ENCODE assay signal across 15 mouse cellular contexts in genomic region chr5:16095345-16095744, GRCm38 (mm10).
DNase-seq lines count a peak whose midpoint lies in the region; ATAC-seq lines count a peak whose summit lies in the region.
"Had no signal": no experiment of that assay in that cellular context is flagged by ENCODE, and none has a peak within 500 bp of the region (broad histone marks: within the 10 kb centered on the region; RNA-seq: fewer than 3 reads in every experiment).

No protein-coding gene starts in this region.

- no peaks in the 10 kb centered on the region for H3K27me3 ChIP-seq in hindbrain, embryonic 16.5 days (replicated peaks; ENCODE audit: control insufficient read depth, insufficient read depth, low read length)
- H3K27me3 ChIP-seq in hindbrain, embryonic 12.5 days: no peaks in the 10 kb centered on the region
- H3K27me3 ChIP-seq in forebrain, embryonic 14.5 days (replicated peaks; ENCODE audit: control insufficient read depth, insufficient read depth, low read length): no peaks in the 10 kb centered on the region
- no peaks in the 10 kb centered on the region for H3K27me3 ChIP-seq in heart, embryonic 11.5 days (ENCODE audit: control insufficient read depth, insufficient read depth, low read length)
- H3K27me3 ChIP-seq: heart, embryonic 13.5 days; megakaryocyte, embryonic 14.5 days had no signal

- H3K9ac ChIP-seq in hindbrain, embryonic 16.5 days (ENCODE audit: low read depth, low read length): no peak overlapping the region
- no peak overlapping the region for H3K9ac ChIP-seq in hindbrain, embryonic 12.5 days
- no peak overlapping the region for H3K9ac ChIP-seq in forebrain, embryonic 14.5 days (ENCODE audit: low read length)
- H3K9ac ChIP-seq in heart, embryonic 11.5 days (ENCODE audit: low read depth, low read length): no peak overlapping the region
- H3K9ac ChIP-seq: heart, embryonic 13.5 days had no signal

- H3K4me3 ChIP-seq in hindbrain, embryonic 16.5 days (ENCODE audit: low read length): no peak overlapping the region
- no peak overlapping the region for H3K4me3 ChIP-seq in hindbrain, embryonic 12.5 days
- H3K4me3 ChIP-seq in forebrain, embryonic 14.5 days (ENCODE audit: low read depth, low read length): no peak overlapping the region
- H3K4me3 ChIP-seq in heart, embryonic 11.5 days (ENCODE audit: low read depth, low read length): no peak overlapping the region
- H3K4me3 ChIP-seq: heart, embryonic 13.5 days; megakaryocyte, embryonic 14.5 days; myocyte had no signal

- WGBS in hindbrain, embryonic 16.5 days: 52% methylated on average over 4 of the region's 4 CpGs
- WGBS in hindbrain, embryonic 12.5 days: 82% methylated on average over 4 of the region's 4 CpGs
- WGBS in forebrain, embryonic 14.5 days: 69% methylated on average over 4 of the region's 4 CpGs
- WGBS in heart, embryonic 11.5 days (ENCODE audit: insufficient replicate concordance): 65% methylated on average over 4 of the region's 4 CpGs

- ATAC-seq in hindbrain, embryonic 16.5 days: peak; percentile 77
- no peak for ATAC-seq in hindbrain, embryonic 12.5 days (ENCODE audit: low FRiP score)
- no peak for ATAC-seq in forebrain, embryonic 14.5 days
- no peak for ATAC-seq in heart, embryonic 11.5 days (replicated peaks; ENCODE audit: insufficient number of reproducible peaks, low FRiP score, low TSS enrichment)
- no peak for ATAC-seq in inflammation-experienced regulatory T-cells, adult 6 months

- no peak overlapping the region for H3K4me2 ChIP-seq in hindbrain, embryonic 16.5 days (ENCODE audit: low read length)
- H3K4me2 ChIP-seq in hindbrain, embryonic 12.5 days (replicated peaks): no peak overlapping the region
- no peak overlapping the region for H3K4me2 ChIP-seq in forebrain, embryonic 14.5 days (ENCODE audit: low read length)
- H3K4me2 ChIP-seq in heart, embryonic 11.5 days: no peak overlapping the region
- H3K4me2 ChIP-seq: heart, embryonic 13.5 days had no signal

- no peaks in the 10 kb centered on the region for H3K4me1 ChIP-seq in hindbrain, embryonic 16.5 days (ENCODE audit: control insufficient read depth, insufficient read depth, low read depth, low read length)
- H3K4me1 ChIP-seq in hindbrain, embryonic 12.5 days: no peaks in the 10 kb centered on the region
- peaks cover 4% of the 10 kb centered on the region for H3K4me1 ChIP-seq in forebrain, embryonic 14.5 days (ENCODE audit: control insufficient read depth, insufficient read depth, low read length)
- no peaks in the 10 kb centered on the region for H3K4me1 ChIP-seq in heart, embryonic 11.5 days (ENCODE audit: control insufficient read depth, insufficient read depth, low read length)
- H3K4me1 ChIP-seq: megakaryocyte, embryonic 14.5 days had no signal

- DNase-seq in retina, postnatal 1 day: peak; percentile 5
- no peak for DNase-seq in retina, embryonic 14.5 days (ENCODE audit: low spot score)
- DNase-seq in forebrain, embryonic 14.5 days (ENCODE audit: low spot score): peak; percentile 59
- DNase-seq: gastrocnemius, postnatal 36 days; kidney, adult 2 months; kidney, postnatal 25 days; thymus, postnatal 14 days had no signal

- H3K36me3 ChIP-seq in hindbrain, embryonic 16.5 days (ENCODE audit: control insufficient read depth, insufficient read depth, low read length): no peaks in the 10 kb centered on the region
- H3K36me3 ChIP-seq in hindbrain, embryonic 12.5 days: no peaks in the 10 kb centered on the region
- H3K36me3 ChIP-seq in forebrain, embryonic 14.5 days (ENCODE audit: control insufficient read depth, insufficient read depth, low read length): no peaks in the 10 kb centered on the region
- H3K36me3 ChIP-seq in heart, embryonic 11.5 days (ENCODE audit: control insufficient read depth, insufficient read depth, low read length): no peaks in the 10 kb centered on the region
- H3K36me3 ChIP-seq: heart, embryonic 13.5 days had no signal

- no peaks in the 10 kb centered on the region for H3K9me3 ChIP-seq in hindbrain, embryonic 16.5 days (ENCODE audit: control insufficient read depth, low read length)
- H3K9me3 ChIP-seq in hindbrain, embryonic 12.5 days (replicated peaks): no peaks in the 10 kb centered on the region
- H3K9me3 ChIP-seq in forebrain, embryonic 14.5 days (replicated peaks; ENCODE audit: control insufficient read depth, low read length): no peaks in the 10 kb centered on the region
- no peaks in the 10 kb centered on the region for H3K9me3 ChIP-seq in heart, embryonic 11.5 days (replicated peaks; ENCODE audit: control insufficient read depth, low read length)
- H3K9me3 ChIP-seq: heart, embryonic 13.5 days; megakaryocyte, embryonic 14.5 days had no signal

- H3K27ac ChIP-seq in hindbrain, embryonic 16.5 days (ENCODE audit: low read depth, low read length): no peak overlapping the region
- no peak overlapping the region for H3K27ac ChIP-seq in hindbrain, embryonic 12.5 days
- H3K27ac ChIP-seq in forebrain, embryonic 14.5 days (ENCODE audit: low read depth, low read length): no peak overlapping the region
- no peak overlapping the region for H3K27ac ChIP-seq in heart, embryonic 11.5 days (ENCODE audit: low read depth, low read length)
- H3K27ac ChIP-seq: heart, embryonic 13.5 days; stomach, postnatal 0 days had no signal
